Mouse (Mus musculus) limb, embryonic 14.5 days (tissue): ENCODE measurements around the gene Zfp488. TPM values are rescaled to one million over a fixed set of nuclear protein-coding genes. Genes with fewer than 3 reads are reported as not detected.

ENCODE experiments used
- ATAC-seq: fragments of 200-750 bp; cut with Nextera tagmentation; 2 replicates; pipeline ENCODE4 v1.8.0; 2017; ENCODE audit warnings: low read depth, moderate number of reproducible peaks, moderate TSS enrichment; ENCODE audit not compliant: low FRiP score
- DNase-seq: peaks from one replicate; pipeline ENCODE4 v3.0.0-alpha.2; 2015; ENCODE audit warnings: low spot score
- H3K27ac ChIP-seq: fragments of 300-500 bp; sonication (generic); replicated peaks from 2 replicates; pipeline ENCODE4 v1.5.1; 2014; ENCODE audit warnings: low read depth, mild to moderate bottlenecking, low read length, moderate library complexity, mixed read lengths
- H3K27me3 ChIP-seq: fragments of 300-500 bp; sonication (generic); 2 replicates; pipeline ENCODE4 v1.6.1; 2014; ENCODE audit warnings: low read length, mixed read lengths; ENCODE audit not compliant: control insufficient read depth, insufficient read depth
- H3K36me3 ChIP-seq: fragments of 300-500 bp; sonication (generic); 2 replicates; pipeline ENCODE4 v1.6.1; 2014; ENCODE audit warnings: mild to moderate bottlenecking, low read length, moderate library complexity, mixed read lengths; ENCODE audit not compliant: control insufficient read depth, insufficient read depth
- H3K4me1 ChIP-seq: fragments of 300-500 bp; sonication (generic); 2 replicates; pipeline ENCODE4 v1.6.1; 2014; ENCODE audit warnings: antibody characterized with exemption, low read length, mixed read lengths; ENCODE audit not compliant: control insufficient read depth, insufficient read depth
- H3K4me2 ChIP-seq: fragments of 300-500 bp; sonication (generic); replicated peaks from 2 replicates; pipeline ENCODE4 v1.6.1; 2014; ENCODE audit warnings: low read depth, mild to moderate bottlenecking, low read length, moderate library complexity; ENCODE audit not compliant: severe bottlenecking
- H3K4me3 ChIP-seq: fragments of 300-500 bp; sonication (generic); replicated peaks from 2 replicates; pipeline ENCODE4 v1.5.1; 2014; ENCODE audit warnings: low read length
- H3K9ac ChIP-seq: fragments of 300-500 bp; sonication (generic); 2 replicates; pipeline ENCODE4 v1.6.1; 2014; ENCODE audit warnings: mild to moderate bottlenecking, low read depth, low read length, moderate library complexity; ENCODE audit not compliant: severe bottlenecking
- H3K9me3 ChIP-seq: fragments of 300-500 bp; sonication (generic); 2 replicates; pipeline ENCODE4 v1.6.1; 2016; ENCODE audit warnings: low read length; ENCODE audit not compliant: control insufficient read depth
- POLR2A ChIP-seq: fragments of 200-500 bp; IDR thresholded peaks from 2 replicates; pipeline ENCODE4 v1.8.0; 2012; ENCODE audit warnings: inconsistent platforms, mild to moderate bottlenecking, moderate library complexity, borderline replicate concordance; ENCODE audit not compliant: insufficient read depth, insufficient read length; ENCODE audit errors: extremely low read depth
- WGBS: fragments of 180-500 bp; shearing (Covaris S2); extraction: QIAGEN DNeasy Blood & Tissue Kit; methylation state at CpG from one replicate; pipeline ENCODE4 v1.1.7; 2014; 5-methylcytosine and 5-hydroxymethylcytosine counted together
- polyA plus RNA-seq, 2 experiments: library from polyadenylated mRNA; depleted of rRNA in 1 of 2; stranded (reverse) in 1 of 2; unstranded in 1 of 2; fragments of >200 nt; fragmentation: Nextera tagmentation in 1 of 2; extraction: Ambion mirVana in 1 of 2; gene quantifications; 2 replicates each; pipeline versions ENCODE4 v1.2.1 to v1.2.3; 2012 to 2014

Zfp488 gene
- polyA plus RNA-seq, 2 experiments = 0.21 to 0.65 TPM

- H3K36me3 ChIP-seq = no peaks in the 10 kb centered on the region
- no peaks in the 10 kb centered on the region for H3K27me3 ChIP-seq
- H3K4me2 ChIP-seq = no peak overlapping the region
- H3K9ac ChIP-seq = no peak overlapping the region
- no peak overlapping the region for H3K4me3 ChIP-seq
- ATAC-seq (no peak), DNase-seq (no peak)
- TF ChIP-seq POLR2A = no peak
- 40% methylated on average over 6 of the region's 6 CpGs for WGBS
- no peaks in the 10 kb centered on the region for H3K4me1 ChIP-seq
- H3K9me3 ChIP-seq = no peaks in the 10 kb centered on the region
- no peak overlapping the region for H3K27ac ChIP-seq
These were observed 26.2 kb downstream of the Zfp488 start for GRCm38 (mm10) chr14:33952233-33952981.

GRCm38 (mm10) chr14:33946125-33946524, 32.4 kb downstream of the Zfp488 start:
- Histone ChIP-seq H3K27ac (no peak overlapping the region), H3K9ac (no peak overlapping the region), H3K9me3 (no peaks in the 10 kb centered on the region), H3K4me2 (no peak overlapping the region), H3K27me3 (no peaks in the 10 kb centered on the region), H3K4me3 (no peak overlapping the region), H3K4me1 (no peaks in the 10 kb centered on the region), H3K36me3 (no peaks in the 10 kb centered on the region)
- TF ChIP-seq POLR2A = no peak
- ATAC-seq = no peak
- 78% methylated on average over 6 of the region's 6 CpGs for WGBS
- DNase-seq = no peak

GRCm38 (mm10) chr14:33942222-33942621, 36.3 kb downstream of the Zfp488 start:
- Histone ChIP-seq H3K27me3 (no peaks in the 10 kb centered on the region), H3K36me3 (no peaks in the 10 kb centered on the region), H3K9ac (no peak overlapping the region), H3K9me3 (no peaks in the 10 kb centered on the region), H3K4me2 (no peak overlapping the region), H3K4me3 (no peak overlapping the region), H3K27ac (no peak overlapping the region), H3K4me1 (no peaks in the 10 kb centered on the region)
- no peak for TF ChIP-seq POLR2A
- 75% methylated on average over 5 of the region's 5 CpGs for WGBS
- no peak for DNase-seq
- no peak for ATAC-seq

GRCm38 (mm10) chr14:33940739-33941138, 37.8 kb downstream of the Zfp488 start, which contains the start of gene Gdf2:
TSS of gene Gdf2 (plus strand) at chr14:33941039.
- Histone ChIP-seq H3K9ac (no peak within 1 kb of the TSS), H3K4me3 (no peak within 1 kb of the TSS), H3K4me2 (no peak within 1 kb of the TSS), H3K36me3 (peaks cover 8% of the 10 kb centered on the region), H3K4me1 (no peaks in the 10 kb centered on the region), H3K9me3 (no peaks in the 10 kb centered on the region), H3K27me3 (no peaks in the 10 kb centered on the region), H3K27ac (no peak within 1 kb of the TSS)
- no peak for ATAC-seq
- TF ChIP-seq POLR2A = no peak
- 64% methylated on average over 8 of the region's 8 CpGs for WGBS
- DNase-seq = no peak

GRCm38 (mm10) chr14:33939117-33939516, 39.4 kb downstream of the Zfp488 start:
- Histone ChIP-seq H3K4me3 (no peak overlapping the region), H3K9me3 (no peaks in the 10 kb centered on the region), H3K9ac (0 out of 2 replicates have a peak overlapping the region, but pooled peaks have one; percentile 34), H3K27ac (no peak overlapping the region), H3K36me3 (peaks cover 24% of the 10 kb centered on the region), H3K27me3 (no peaks in the 10 kb centered on the region), H3K4me1 (no peaks in the 10 kb centered on the region), H3K4me2 (peak overlapping the region; percentile 27; the same call in 1 of the 2 replicates)
- 26% methylated on average over 9 of the region's 9 CpGs for WGBS
- peak; percentile 57; the same call in 1 of the 2 replicates for ATAC-seq
- TF ChIP-seq POLR2A = no peak
- peak; percentile 56 for DNase-seq
